Mouse (Mus musculus): ENCODE results near the gene Tnrc18. TPM values are rescaled to one million over a fixed set of nuclear protein-coding genes. Genes with fewer than 3 reads are reported as not detected.

The Tnrc18 gene
- polyA plus RNA-seq, 1 experiment from 2014 or later: 16.3 TPM

DNA sequence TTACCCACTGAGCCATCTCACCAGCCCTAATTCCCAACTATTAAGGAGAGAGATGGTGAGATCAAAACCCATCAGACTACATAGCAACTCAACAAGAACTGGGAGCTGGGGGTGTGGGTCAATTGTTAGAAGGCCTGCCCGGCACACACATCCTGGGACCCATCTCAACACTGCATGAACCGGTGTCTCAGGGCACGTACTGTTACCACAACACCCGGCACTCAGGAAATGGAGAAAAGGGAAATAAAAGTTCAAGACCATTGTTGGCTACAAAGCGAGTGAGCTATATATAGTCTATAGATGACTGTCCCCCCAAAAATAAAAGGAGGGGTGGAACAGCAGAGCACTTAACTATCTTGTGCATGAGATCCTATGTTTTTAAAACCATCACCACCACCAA is 30.8 kb downstream of the Tnrc18 start:
- Histone ChIP-seq H3K27me3 (ENCODE audit: insufficient read depth, low read length) (no peaks in the 10 kb centered on the region), H3K4me3 (replicated peaks; ENCODE audit: low read depth, low read length) (no peak overlapping the region), H3K9me3 (replicated peaks; ENCODE audit: low read length) (no peaks in the 10 kb centered on the region; the same call in 1 of the 2 replicates), H3K4me2 (ENCODE audit: low read length) (no peak overlapping the region), H3K4me1 (replicated peaks; ENCODE audit: insufficient read depth, low read length) (0 out of 2 replicates have a peak, but pooled peaks cover 5% of the 10 kb centered on the region), H3K36me3 (ENCODE audit: insufficient read depth, low read length) (peaks cover 27% of the 10 kb centered on the region), H3K27ac (no peak overlapping the region), H3K9ac (ENCODE audit: low read depth, low read length) (no peak overlapping the region)
- DNase-seq (ENCODE audit: low spot score) (no peak), ATAC-seq (replicated peaks; ENCODE audit: low FRiP score, low read depth) (no peak)
- 77% methylated on average over 5 of the region's 5 CpGs for WGBS
- no peak for TF ChIP-seq CTCF (IDR thresholded peaks at IDR 0.05; ENCODE audit: low read depth)

DNA sequence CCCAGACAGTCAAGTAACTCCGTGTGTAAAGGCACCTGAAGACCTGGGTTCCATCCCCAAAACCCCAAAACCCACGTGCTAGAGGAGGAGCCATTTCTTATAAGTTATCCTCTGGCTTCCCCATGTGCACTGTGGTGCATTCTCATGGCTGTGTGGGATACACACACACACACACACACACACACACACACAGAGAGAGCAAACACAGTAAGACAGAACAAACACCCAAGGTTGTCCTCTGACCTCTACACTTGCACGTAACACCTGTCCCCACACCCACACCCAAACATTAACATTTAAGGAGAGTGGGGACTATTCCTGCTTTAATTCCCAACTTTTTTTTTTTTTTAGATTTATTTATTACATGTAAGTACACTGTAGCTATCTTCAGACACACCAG is 31.2 kb downstream of the Tnrc18 start:
- no peak for DNase-seq (ENCODE audit: low spot score)
- H3K36me3 ChIP-seq (ENCODE audit: insufficient read depth, low read length): peaks cover 27% of the 10 kb centered on the region
- H3K27me3 ChIP-seq (ENCODE audit: insufficient read depth, low read length): no peaks in the 10 kb centered on the region
- no peak overlapping the region for H3K4me2 ChIP-seq (ENCODE audit: low read length)
- H3K27ac ChIP-seq: no peak overlapping the region
- no peak overlapping the region for H3K9ac ChIP-seq (ENCODE audit: low read depth, low read length)
- no peak for TF ChIP-seq CTCF (IDR thresholded peaks at IDR 0.05; ENCODE audit: low read depth)
- H3K9me3 ChIP-seq (replicated peaks; ENCODE audit: low read length): no peaks in the 10 kb centered on the region; the same call in 1 of the 2 replicates
- ATAC-seq (replicated peaks; ENCODE audit: low FRiP score, low read depth): no peak
- H3K4me1 ChIP-seq (replicated peaks; ENCODE audit: insufficient read depth, low read length): 0 out of 2 replicates have a peak, but pooled peaks cover 5% of the 10 kb centered on the region
- WGBS: 98% methylated on average over 3 of the region's 3 CpGs
- H3K4me3 ChIP-seq (replicated peaks; ENCODE audit: low read depth, low read length): no peak overlapping the region

DNA sequence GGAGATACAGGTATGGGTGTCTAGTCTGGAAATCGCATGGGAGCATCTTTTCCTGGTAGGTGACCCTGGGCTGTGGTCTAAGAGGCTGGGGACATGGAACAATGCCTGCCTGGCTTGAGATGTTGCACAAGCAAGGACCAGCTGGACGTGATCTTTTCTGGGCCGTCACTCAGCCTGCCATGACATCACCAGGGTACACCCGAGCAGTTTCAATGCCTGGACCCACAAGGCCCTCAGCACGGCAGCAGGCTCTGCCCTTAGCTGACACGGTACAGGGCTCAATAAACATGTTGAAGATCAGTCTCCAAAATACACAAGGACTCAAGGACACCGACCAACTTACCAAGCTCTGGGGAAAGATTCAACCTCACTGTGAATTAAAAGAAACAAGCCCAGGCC is 34.3 kb downstream of the Tnrc18 start:
- H3K4me1 ChIP-seq (replicated peaks; ENCODE audit: insufficient read depth, low read length): peaks cover 5% of the 10 kb centered on the region; the same call in 1 of the 2 replicates
- ATAC-seq (replicated peaks; ENCODE audit: low FRiP score, low read depth): peak; percentile 62; the same call in 1 of the 2 replicates
- DNase-seq (ENCODE audit: low spot score): no peak

DNA sequence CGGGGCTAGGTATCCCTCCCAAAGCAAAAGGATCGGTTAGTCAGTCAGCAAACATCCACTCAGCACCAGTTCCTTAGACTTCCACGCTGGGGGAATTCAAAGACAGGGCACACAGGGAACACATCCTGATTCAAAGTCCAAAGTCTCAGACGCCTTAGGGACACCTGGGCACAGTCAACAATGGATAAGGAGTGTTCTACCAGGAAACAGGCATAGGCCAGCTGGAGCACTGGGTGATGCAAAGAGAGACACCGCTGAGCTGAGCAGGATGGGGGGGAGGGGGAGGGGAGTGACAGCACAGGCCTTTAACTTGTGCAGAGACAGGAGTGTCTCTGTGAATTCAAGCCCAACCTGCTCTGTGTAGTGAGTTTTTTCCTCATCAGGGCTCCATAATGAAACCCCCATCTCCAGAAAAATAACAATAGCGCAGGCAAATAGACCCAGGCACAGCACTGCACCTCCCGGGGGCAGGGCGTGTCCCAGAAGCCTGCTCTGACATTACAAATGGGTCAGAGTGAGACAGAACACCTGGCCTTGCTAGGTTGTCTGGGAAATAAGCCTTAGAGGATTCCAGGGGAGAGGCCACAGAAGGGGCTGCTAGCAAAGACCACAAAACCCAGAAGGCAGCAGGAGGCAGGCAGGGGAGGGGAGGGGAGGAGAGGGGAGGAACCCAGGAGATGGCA is 34.9 kb downstream of the Tnrc18 start:
- no peak overlapping the region for H3K4me2 ChIP-seq (ENCODE audit: low read length)
- no peak overlapping the region for H3K9ac ChIP-seq (ENCODE audit: low read depth, low read length)
- no peak for TF ChIP-seq CTCF (IDR thresholded peaks at IDR 0.05; ENCODE audit: low read depth)
- H3K9me3 ChIP-seq (replicated peaks; ENCODE audit: low read length): no peaks in the 10 kb centered on the region
- H3K36me3 ChIP-seq (ENCODE audit: insufficient read depth, low read length): peaks cover 11% of the 10 kb centered on the region
- DNase-seq (ENCODE audit: low spot score) (no peak), ATAC-seq (replicated peaks; ENCODE audit: low FRiP score, low read depth) (peak; percentile 57; the same call in 1 of the 2 replicates)
- H3K4me3 ChIP-seq (replicated peaks; ENCODE audit: low read depth, low read length): no peak overlapping the region
- peaks cover 5% of the 10 kb centered on the region; the same call in 1 of the 2 replicates for H3K4me1 ChIP-seq (replicated peaks; ENCODE audit: insufficient read depth, low read length)
- no peak overlapping the region for H3K27ac ChIP-seq
- H3K27me3 ChIP-seq (ENCODE audit: insufficient read depth, low read length): no peaks in the 10 kb centered on the region
- WGBS: 63% methylated on average over 8 of the region's 8 CpGs

More for the DNA sequence above, 34.3 kb downstream of the Tnrc18 start:
- no peaks in the 10 kb centered on the region; the same call in 1 of the 2 replicates for H3K9me3 ChIP-seq (replicated peaks; ENCODE audit: low read length)
- H3K4me2 ChIP-seq (ENCODE audit: low read length): no peak overlapping the region
- 35% methylated on average over 7 of the region's 7 CpGs for WGBS
- H3K27me3 ChIP-seq (ENCODE audit: insufficient read depth, low read length): no peaks in the 10 kb centered on the region
- no peak overlapping the region for H3K27ac ChIP-seq
- H3K4me3 ChIP-seq (replicated peaks; ENCODE audit: low read depth, low read length): no peak overlapping the region
- no peak overlapping the region for H3K9ac ChIP-seq (ENCODE audit: low read depth, low read length)
- H3K36me3 ChIP-seq (ENCODE audit: insufficient read depth, low read length): peaks cover 16% of the 10 kb centered on the region
- no peak for TF ChIP-seq CTCF (IDR thresholded peaks at IDR 0.05; ENCODE audit: low read depth)

DNA sequence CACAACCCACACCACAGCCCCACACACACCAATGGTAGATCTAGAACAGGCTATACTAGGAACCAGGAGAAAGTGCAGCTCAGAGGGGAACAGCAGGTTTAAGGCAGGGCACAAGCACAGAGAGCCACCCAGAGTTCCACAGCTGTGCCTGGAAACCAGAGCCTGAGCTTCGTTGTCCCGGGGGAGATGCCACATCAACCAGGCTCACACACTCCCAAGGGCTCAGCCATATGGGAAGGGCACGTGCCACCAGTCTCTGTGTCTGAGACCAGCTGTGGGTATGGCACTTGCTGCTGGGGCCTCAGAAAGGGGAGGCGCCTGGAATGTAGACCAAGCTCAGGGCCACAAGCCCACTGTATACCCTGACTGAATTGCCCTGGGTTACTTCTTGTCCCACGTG is 36.9 kb downstream of the Tnrc18 start:
- no peak overlapping the region for H3K27ac ChIP-seq
- peaks cover 5% of the 10 kb centered on the region; the same call in 1 of the 2 replicates for H3K4me1 ChIP-seq (replicated peaks; ENCODE audit: insufficient read depth, low read length)
- WGBS: 60% methylated on average over 5 of the region's 5 CpGs
- no peaks in the 10 kb centered on the region for H3K27me3 ChIP-seq (ENCODE audit: insufficient read depth, low read length)
- no peak for TF ChIP-seq CTCF (IDR thresholded peaks at IDR 0.05; ENCODE audit: low read depth)
- no peak overlapping the region for H3K9ac ChIP-seq (ENCODE audit: low read depth, low read length)
- peaks cover 4% of the 10 kb centered on the region; the same call in 1 of the 2 replicates for H3K36me3 ChIP-seq (ENCODE audit: insufficient read depth, low read length)
- H3K4me3 ChIP-seq (replicated peaks; ENCODE audit: low read depth, low read length): no peak overlapping the region
- DNase-seq (ENCODE audit: low spot score): no peak
- H3K9me3 ChIP-seq (replicated peaks; ENCODE audit: low read length): no peaks in the 10 kb centered on the region
- ATAC-seq (replicated peaks; ENCODE audit: low FRiP score, low read depth): no peak
- H3K4me2 ChIP-seq (ENCODE audit: low read length): no peak overlapping the region

DNA sequence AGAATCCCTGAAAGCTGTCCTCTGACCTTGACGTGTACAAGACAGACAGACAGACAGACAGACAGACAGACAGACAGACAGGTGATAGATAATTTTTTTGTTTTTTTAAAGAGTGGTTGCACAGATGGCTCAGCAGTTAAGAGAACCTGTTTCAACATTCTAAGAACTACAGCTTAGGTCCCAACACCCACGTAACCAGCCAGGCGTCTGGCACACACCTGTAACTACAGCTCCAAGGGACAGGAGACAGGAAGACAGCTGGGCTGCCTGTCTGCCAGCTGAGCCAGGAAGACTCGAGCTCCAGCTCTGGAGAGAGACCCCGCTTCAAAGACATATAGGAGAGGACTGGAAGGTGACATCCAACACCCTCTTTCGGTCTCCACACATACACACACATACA is 38.6 kb downstream of the Tnrc18 start:
- ATAC-seq (replicated peaks; ENCODE audit: low FRiP score, low read depth) (no peak), DNase-seq (ENCODE audit: low spot score) (no peak)
- no peak overlapping the region for H3K27ac ChIP-seq
- H3K36me3 ChIP-seq (ENCODE audit: insufficient read depth, low read length): peaks cover 18% of the 10 kb centered on the region
- H3K4me3 ChIP-seq (replicated peaks; ENCODE audit: low read depth, low read length): no peak overlapping the region
- H3K9ac ChIP-seq (ENCODE audit: low read depth, low read length): no peak overlapping the region
- H3K27me3 ChIP-seq (ENCODE audit: insufficient read depth, low read length): no peaks in the 10 kb centered on the region
- H3K4me2 ChIP-seq (ENCODE audit: low read length): no peak overlapping the region
- no peak for TF ChIP-seq CTCF (IDR thresholded peaks at IDR 0.05; ENCODE audit: low read depth)
- H3K9me3 ChIP-seq (replicated peaks; ENCODE audit: low read length): no peaks in the 10 kb centered on the region
- WGBS: 79% methylated on average over 6 of the region's 6 CpGs
- H3K4me1 ChIP-seq (replicated peaks; ENCODE audit: insufficient read depth, low read length): peaks cover 5% of the 10 kb centered on the region; the same call in 1 of the 2 replicates
